Mouse (Mus musculus): Measurements from ENCODE around the gene Inhbe.
"Not testable (repeated sequence)": the region's sequence is repeated elsewhere in the genome, so short reads cannot be mapped to it uniquely, and the experiment has no call there.

Gene Inhbe

GRCm38 (mm10) chr10:127322669-127323068, 31.5 kb downstream of the Inhbe start:
- DNase-seq (ENCODE audit: low read depth, low spot score): no peak

GRCm38 (mm10) chr10:127322178-127322577, 32.0 kb downstream of the Inhbe start:
- no peak for DNase-seq (ENCODE audit: low read depth, low spot score)

GRCm38 (mm10) chr10:127321621-127322020, 32.6 kb downstream of the Inhbe start, which contains the start of gene Arhgap9:
TSS of gene Arhgap9 (plus strand) at chr10:127321964.
- DNase-seq (ENCODE audit: low read depth, low spot score): no peak

GRCm38 (mm10) chr10:127319969-127320368, 34.2 kb downstream of the Inhbe start:
- DNase-seq (ENCODE audit: low read depth, low spot score): no peak

- no peak for DNase-seq (ENCODE audit: low read depth, low spot score)
These were observed 36.2 kb downstream of the Inhbe start for GRCm38 (mm10) chr10:127318009-127318408.

- no peak for DNase-seq (ENCODE audit: low read depth, low spot score)
These were observed 36.9 kb downstream of the Inhbe start for GRCm38 (mm10) chr10:127317277-127317676.

GRCm38 (mm10) chr10:127314950-127315349, 39.3 kb downstream of the Inhbe start:
- DNase-seq (ENCODE audit: low read depth, low spot score): not testable (repeated sequence)

GRCm38 (mm10) chr10:127313516-127313915, 40.7 kb downstream of the Inhbe start:
- DNase-seq (ENCODE audit: low read depth, low spot score): not testable (repeated sequence)

GRCm38 (mm10) chr10:127312858-127313257, 41.4 kb downstream of the Inhbe start:
- no peak for DNase-seq (ENCODE audit: low read depth, low spot score)

- DNase-seq (ENCODE audit: low read depth, low spot score): peak; percentile 62
These were observed 41.9 kb downstream of the Inhbe start for GRCm38 (mm10) chr10:127312356-127312676.

GRCm38 (mm10) chr10:127311476-127312355, 42.5 kb downstream of the Inhbe start, which contains the start of gene Mars:
TSS of gene Mars (minus strand) at chr10:127311786.
- DNase-seq (ENCODE audit: low read depth, low spot score): peak; percentile 96

GRCm38 (mm10) chr10:127310523-127311475, 43.4 kb downstream of the Inhbe start:
- no peak for DNase-seq (ENCODE audit: low read depth, low spot score)

- not testable (repeated sequence) for DNase-seq (ENCODE audit: low read depth, low spot score)
These were observed 45.0 kb downstream of the Inhbe start for GRCm38 (mm10) chr10:127309167-127309566.

- DNase-seq (ENCODE audit: low read depth, low spot score): no peak
These were observed 51.1 kb downstream of the Inhbe start for GRCm38 (mm10) chr10:127303136-127303535.

- no peak for DNase-seq (ENCODE audit: low read depth, low spot score)
These were observed 53.9 kb downstream of the Inhbe start for GRCm38 (mm10) chr10:127300361-127300760.

All from retina, adult 2 months (tissue).